Mouse (Mus musculus): ENCODE results near the gene Zcchc18. TPM values are rescaled to one million over a fixed set of nuclear protein-coding genes. Genes with fewer than 3 reads are reported as not detected.

Gene Zcchc18
- polyA plus RNA-seq (2017; shearing (Covaris generic)): 10 to 100 TPM; 25.2 to 47.2 TPM

GRCm38 (mm10) chrX:136992978-136993547, at the start of gene Zcchc18:
Zcchc18 (plus strand) TSS chrX:136993155.

GRCm38 (mm10) chrX:136975397-136975796, 17.6 kb upstream of the Zcchc18 start, which contains the start of gene Tmsb15b2:
Tmsb15b2 (minus strand) TSS chrX:136975497.

GRCm38 (mm10) chrX:136976424-136977084, 16.4 kb upstream of the Zcchc18 start, which contains the start of the genes Tmsb15l and Tmsb15b1:
Tmsb15l (minus strand) TSS chrX:136976869.
Tmsb15b1 (minus strand) TSS chrX:136976874.

GRCm38 (mm10) chrX:137038000-137038483, 45.1 kb downstream of the Zcchc18 start, which contains the start of gene Slc25a53:
Slc25a53 (minus strand) TSS chrX:137038302.

Other genes starting within 250 kb of the Zcchc18 start
- gene Morf4l2, start 249.5 kb upstream of the Zcchc18 start, polyA plus RNA-seq (2017; shearing (Covaris generic)): 10 to 100 TPM; 81.5 to 84.2 TPM
- under 1 TPM in 1 of 2 experiments, not detected in 1; 0.17 TPM for gene Glra4, start 213.0 kb upstream of the Zcchc18 start, polyA plus RNA-seq (2017; shearing (Covaris generic))
- gene Plp1, start 170.5 kb upstream of the Zcchc18 start, polyA plus RNA-seq (2017; shearing (Covaris generic)): 1 to 10 TPM in 1 of 2 experiments, under 1 TPM in 1; 0.81 to 1.4 TPM
- gene Rab9b, start 124.4 kb upstream of the Zcchc18 start, polyA plus RNA-seq (2017; shearing (Covaris generic)): not detected
- gene H2bfm, start 65.8 kb upstream of the Zcchc18 start, polyA plus RNA-seq (2017; shearing (Covaris generic)): not detected
- 10 to 100 TPM; 50.5 to 53.9 TPM for gene Tmsb15b2, start 17.7 kb upstream of the Zcchc18 start, polyA plus RNA-seq (2017; shearing (Covaris generic))
- 1 to 10 TPM in 1 of 2 experiments, not detected in 1; 4.5 TPM for gene Tmsb15l, start 16.3 kb upstream of the Zcchc18 start, polyA plus RNA-seq (2017; shearing (Covaris generic))
- 10 to 100 TPM; 11.7 to 17.6 TPM for gene Tmsb15b1, start 16.3 kb upstream of the Zcchc18 start, polyA plus RNA-seq (2017; shearing (Covaris generic))
- gene Slc25a53, start 45.1 kb downstream of the Zcchc18 start, polyA plus RNA-seq (2017; shearing (Covaris generic)): 10 to 100 TPM; 16.3 to 17.1 TPM
- gene Fam199x, start 56.4 kb downstream of the Zcchc18 start, polyA plus RNA-seq (2017; shearing (Covaris generic)): 1 to 10 TPM; 5.0 to 7.3 TPM
- not detected for gene Esx1, start 128.9 kb downstream of the Zcchc18 start, polyA plus RNA-seq (2017; shearing (Covaris generic))

Measured in inflammation-experienced regulatory T-cells (primary cell).